Mouse (Mus musculus) spleen, adult 2 months (tissue): ENCODE measurements around the gene Sec22c. TPM values are rescaled to one million over a fixed set of nuclear protein-coding genes. Genes with fewer than 3 reads are reported as not detected.

Experiments used
- DNase-seq, 2 experiments: peaks; one replicate each; pipeline versions ENCODE4 v3.0.0 to v3.0.0-alpha.2; 2012 to 2021; ENCODE audit warnings: low spot score in 2 of 2, low read depth in 1 of 2
- H3K27ac ChIP-seq: fragments of 200-500 bp; 2 replicates; pipeline ENCODE4 v1.5.1; 2012; ENCODE audit warnings: low read length, inconsistent platforms; ENCODE audit not compliant: insufficient read depth
- H3K27me3 ChIP-seq: fragments of 200-500 bp; 2 replicates; pipeline ENCODE4 v1.6.1; 2012; ENCODE audit warnings: mild to moderate bottlenecking, moderate library complexity, low read length, inconsistent platforms; ENCODE audit not compliant: control insufficient read depth, insufficient read depth
- H3K36me3 ChIP-seq: fragments of 200-500 bp; 2 replicates; pipeline ENCODE4 v1.6.1; 2012; ENCODE audit warnings: mild to moderate bottlenecking, low read length, inconsistent platforms; ENCODE audit not compliant: control insufficient read depth, insufficient read depth
- H3K4me1 ChIP-seq: fragments of 200-500 bp; 2 replicates; pipeline ENCODE4 v1.6.1; 2011; ENCODE audit warnings: inconsistent platforms; ENCODE audit not compliant: control insufficient read depth, insufficient read depth, insufficient read length
- H3K4me3 ChIP-seq: fragments of 200-500 bp; 2 replicates; pipeline ENCODE4 v1.5.1; 2011; ENCODE audit warnings: mild to moderate bottlenecking, inconsistent platforms; ENCODE audit not compliant: insufficient read depth, insufficient read length; ENCODE audit errors: extremely low read depth
- CTCF ChIP-seq: fragments of 200-500 bp; IDR thresholded peaks from 2 replicates; pipeline ENCODE4 v1.5.1; 2011; ENCODE audit warnings: mild to moderate bottlenecking, inconsistent platforms; ENCODE audit not compliant: insufficient read depth, insufficient read length, insufficient replicate concordance; ENCODE audit errors: extremely low read depth
- POLR2A ChIP-seq: fragments of 200-500 bp; IDR thresholded peaks from 2 replicates; pipeline ENCODE4 v1.6.1; 2011; ENCODE audit warnings: low read depth, low read length, inconsistent platforms
- WGBS: fragments of 180-500 bp; shearing (Covaris S2); methylation state at CpG from one replicate; pipeline ENCODE4 v1.1.7; 2018; 5-methylcytosine and 5-hydroxymethylcytosine counted together
- polyA plus RNA-seq: library from polyadenylated mRNA; depleted of rRNA; stranded (reverse); fragments of >200 nt; gene quantifications from 2 replicates; pipeline ENCODE4 v1.2.3, GENCODE M21; 2012; rRNA removed

Gene Sec22c
- polyA plus RNA-seq, 1 experiment, result 10.0 TPM

DNA sequence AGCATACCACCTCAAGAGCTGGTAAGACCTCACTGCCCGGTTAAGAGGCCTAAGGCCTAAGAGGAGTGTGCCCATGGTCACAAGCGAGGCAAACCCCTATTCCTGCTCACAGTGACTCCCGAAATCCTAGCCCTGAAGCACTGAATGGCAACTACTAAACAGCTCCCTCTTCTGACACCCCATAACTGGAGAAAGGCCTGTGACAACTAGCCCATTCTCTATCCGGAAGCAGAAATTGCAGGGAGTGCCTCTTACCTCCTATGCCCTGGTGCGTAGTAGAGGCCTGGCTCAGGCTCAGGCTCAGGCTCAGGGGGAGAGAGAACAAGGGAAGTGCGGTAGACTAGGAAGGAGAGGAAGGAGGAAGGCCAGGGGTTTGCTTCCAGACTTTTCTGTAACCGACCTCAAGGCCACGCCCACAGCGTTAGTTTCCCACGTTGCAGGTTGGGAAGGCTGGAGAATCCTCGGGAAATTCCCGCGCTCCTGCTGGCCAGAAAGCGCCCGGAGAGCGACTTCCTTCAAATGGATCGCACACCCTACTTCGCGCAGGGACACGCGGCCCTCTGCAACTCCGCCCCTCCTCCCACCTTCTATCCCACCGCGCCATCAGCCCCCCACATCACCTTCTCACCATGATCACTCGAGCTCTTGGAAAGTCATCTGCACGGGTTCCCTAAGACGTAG is 63.9 kb downstream of the Sec22c start:
- 0 out of 2 replicates have a peak overlapping the region, but pooled peaks have one; percentile 5 for H3K27ac ChIP-seq
- DNase-seq, result no peak
- 16% methylated on average over 27 of the region's 27 CpGs for WGBS

DNA sequence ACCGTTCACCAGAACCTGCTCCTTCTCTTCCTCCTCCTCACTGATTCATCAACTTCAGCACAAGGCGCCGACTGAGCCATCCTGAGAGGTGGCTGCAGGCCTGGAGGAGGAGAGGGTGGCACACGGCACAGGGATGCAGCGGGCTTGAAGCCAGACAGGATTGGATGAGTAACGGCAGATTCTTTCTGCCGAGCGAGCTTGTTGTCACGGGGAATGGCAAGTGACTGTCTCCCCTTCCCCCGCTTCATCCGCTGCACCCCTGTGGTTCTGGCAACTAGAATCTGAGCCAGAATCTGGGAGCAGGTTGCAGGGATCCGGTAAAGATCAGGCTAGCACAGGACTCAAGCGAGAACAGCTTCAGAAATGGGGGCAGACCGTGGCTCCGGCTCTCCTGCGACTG is 65.5 kb downstream of the Sec22c start:
- TF ChIP-seq CTCF, result no peak
- no peak for TF ChIP-seq POLR2A
- 88% methylated on average over 16 of the region's 16 CpGs for WGBS
- peaks cover 13% of the 10 kb centered on the region for H3K27me3 ChIP-seq
- H3K4me3 ChIP-seq, result no peak overlapping the region
- no peaks in the 10 kb centered on the region for H3K36me3 ChIP-seq
- peaks cover 5% of the 10 kb centered on the region for H3K4me1 ChIP-seq
- no peak overlapping the region for H3K27ac ChIP-seq
- no peak for DNase-seq

More for the DNA sequence above, 63.9 kb downstream of the Sec22c start:
- H3K27me3 ChIP-seq, result peaks cover 13% of the 10 kb centered on the region
- H3K4me3 ChIP-seq, result peak overlapping the region; percentile 58; the same call in 1 of the 2 replicates
- H3K4me1 ChIP-seq, result peaks cover 5% of the 10 kb centered on the region
- TF ChIP-seq CTCF, result no peak
- no peak for TF ChIP-seq POLR2A
- H3K36me3 ChIP-seq, result no peaks in the 10 kb centered on the region

DNA sequence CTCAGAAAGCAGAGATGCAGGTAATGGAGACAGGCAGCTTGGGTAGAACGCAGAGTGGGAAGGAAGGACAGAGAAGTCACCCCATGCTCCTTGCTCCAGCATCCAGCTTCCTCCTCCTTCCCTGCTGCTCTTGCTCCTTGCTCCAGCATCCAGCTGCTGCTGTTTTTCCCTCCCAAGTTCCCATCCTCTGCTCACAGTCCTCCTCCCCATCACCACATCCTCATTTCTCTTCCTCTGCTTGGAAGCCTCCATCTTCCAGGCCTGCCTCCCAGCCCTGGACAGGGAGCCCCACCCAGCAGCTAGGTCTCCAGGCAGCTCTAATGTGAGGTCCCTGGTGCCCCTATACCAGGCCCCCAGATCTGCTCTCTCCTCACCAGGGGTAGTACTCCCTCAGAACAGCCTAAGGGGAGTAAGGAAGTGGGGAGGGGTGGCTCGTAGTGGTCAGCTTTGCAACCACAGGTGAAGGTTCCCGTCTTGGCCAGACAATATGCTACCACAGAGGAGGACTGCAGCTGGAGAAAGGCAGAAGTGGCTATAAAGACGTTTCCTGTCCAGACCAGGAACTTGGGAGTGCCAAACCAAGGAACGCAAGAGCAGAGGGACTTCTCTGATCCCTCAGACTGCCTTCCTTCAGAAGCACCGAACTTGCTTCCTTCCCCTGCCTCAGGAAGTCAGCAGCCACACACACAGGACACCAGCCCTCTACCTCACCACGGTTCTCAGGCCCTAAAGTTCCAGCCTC is 69.3 kb downstream of the Sec22c start:
- 23% methylated on average over 7 of the region's 7 CpGs for WGBS
- no peaks in the 10 kb centered on the region for H3K4me1 ChIP-seq
- no peak overlapping the region for H3K27ac ChIP-seq

DNA sequence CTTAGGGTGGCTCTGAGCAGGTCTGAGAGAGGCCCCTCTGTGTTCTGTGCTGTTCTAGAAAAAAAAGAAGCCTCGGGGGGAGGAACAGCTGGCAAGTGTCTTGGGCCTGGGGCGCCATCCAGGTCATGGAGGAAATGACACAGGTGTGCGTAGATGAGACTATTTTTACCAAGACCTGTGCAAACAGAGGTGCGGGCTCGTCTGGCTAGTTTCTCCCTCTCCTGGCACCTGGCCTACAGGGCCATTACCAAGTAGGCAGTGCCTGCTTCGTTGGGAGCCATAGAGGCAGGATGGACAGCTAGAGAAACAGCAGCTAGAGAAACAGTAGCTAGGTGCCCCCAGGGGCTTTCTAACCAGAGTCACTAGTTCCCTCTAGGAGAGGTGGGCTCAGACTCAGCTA is 72.0 kb downstream of the Sec22c start:
- no peak overlapping the region for H3K4me3 ChIP-seq
- WGBS, result 73% methylated on average over 6 of the region's 6 CpGs
- no peak for TF ChIP-seq POLR2A
- no peak for TF ChIP-seq CTCF
- H3K4me1 ChIP-seq, result no peaks in the 10 kb centered on the region
- DNase-seq, result no peak
- no peaks in the 10 kb centered on the region for H3K36me3 ChIP-seq
- no peak overlapping the region for H3K27ac ChIP-seq
- H3K27me3 ChIP-seq, result no peaks in the 10 kb centered on the region

More for the DNA sequence above, 69.3 kb downstream of the Sec22c start:
- DNase-seq, result no peak
- Histone ChIP-seq H3K4me3 (no peak overlapping the region), H3K36me3 (no peaks in the 10 kb centered on the region), H3K27me3 (no peaks in the 10 kb centered on the region)
- no peak for TF ChIP-seq POLR2A

DNA sequence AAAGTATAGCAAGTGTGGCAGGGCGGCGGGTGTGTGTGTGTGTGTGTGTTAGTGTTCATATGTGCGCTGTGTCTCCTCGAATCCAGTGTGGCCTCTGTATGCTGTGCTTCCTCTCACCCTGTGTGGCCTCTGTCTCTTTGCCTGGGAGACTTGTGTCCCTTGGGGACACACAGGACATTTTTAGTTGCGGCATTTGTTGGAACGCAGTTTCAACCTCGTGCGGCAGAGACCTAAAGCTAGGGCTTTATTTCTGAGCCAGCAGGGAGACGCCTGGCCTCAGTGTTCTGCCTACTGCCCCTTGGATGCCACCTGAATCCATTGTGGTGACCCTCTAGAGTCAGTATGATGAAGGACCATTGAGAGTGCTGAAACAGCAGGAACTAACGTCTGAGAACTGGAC is 72.4 kb downstream of the Sec22c start:
- H3K4me3 ChIP-seq, result no peak overlapping the region
- no peaks in the 10 kb centered on the region for H3K27me3 ChIP-seq
- no peak for DNase-seq
- 87% methylated on average over 10 of the region's 10 CpGs for WGBS
- TF ChIP-seq POLR2A, result no peak
- no peak for TF ChIP-seq CTCF
- H3K36me3 ChIP-seq, result no peaks in the 10 kb centered on the region
- no peaks in the 10 kb centered on the region for H3K4me1 ChIP-seq
- no peak overlapping the region for H3K27ac ChIP-seq

DNA sequence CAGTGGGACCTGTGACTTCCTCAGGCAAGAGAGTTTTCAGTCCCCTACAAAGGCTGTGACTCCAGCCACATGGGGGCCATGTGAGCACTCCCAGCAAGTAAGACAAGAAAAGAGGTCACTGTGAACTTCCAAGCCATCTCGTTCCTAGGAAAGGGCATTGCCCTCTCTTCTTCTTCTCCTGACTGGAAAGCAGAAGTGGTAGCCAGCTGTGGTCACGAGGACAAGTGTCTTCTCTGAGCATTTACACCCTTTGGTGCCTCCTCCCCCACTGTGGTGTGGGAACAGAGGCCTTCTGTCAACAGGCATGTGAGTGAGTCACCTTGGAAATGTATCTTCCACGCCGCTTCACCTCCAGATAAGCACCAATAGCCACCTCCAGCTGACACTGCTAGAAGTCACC is 73.3 kb downstream of the Sec22c start:
- no peak overlapping the region for H3K4me3 ChIP-seq
- no peak for DNase-seq
- no peak for TF ChIP-seq POLR2A
- TF ChIP-seq CTCF, result no peak
- no peak overlapping the region for H3K27ac ChIP-seq
- H3K27me3 ChIP-seq, result no peaks in the 10 kb centered on the region
- H3K4me1 ChIP-seq, result no peaks in the 10 kb centered on the region
- no peaks in the 10 kb centered on the region for H3K36me3 ChIP-seq
- 13% methylated on average over 4 of the region's 4 CpGs for WGBS

DNA sequence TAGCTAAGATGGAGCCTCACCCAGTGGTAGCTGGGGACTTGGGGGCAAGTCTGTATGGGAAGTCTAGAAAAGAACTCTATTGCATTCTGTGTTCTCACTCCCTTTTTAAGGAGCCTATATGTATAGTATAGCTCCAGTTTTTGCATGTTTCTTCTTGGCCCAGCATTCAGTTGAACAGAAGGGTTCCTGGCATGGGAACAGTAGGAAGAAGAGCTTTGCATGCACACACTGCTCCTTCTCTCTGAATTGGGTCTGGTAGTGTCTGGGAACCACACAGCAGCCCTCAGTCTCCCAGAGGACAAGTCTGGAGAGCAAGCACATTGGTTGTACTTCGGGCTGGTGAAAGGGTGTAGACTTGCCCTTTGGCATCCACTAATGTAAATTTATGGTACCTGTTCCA is 74.7 kb downstream of the Sec22c start:
- H3K27me3 ChIP-seq, result no peaks in the 10 kb centered on the region
- H3K4me1 ChIP-seq, result no peaks in the 10 kb centered on the region
- no peak for DNase-seq
- H3K4me3 ChIP-seq, result no peak overlapping the region
- no peaks in the 10 kb centered on the region for H3K36me3 ChIP-seq
- TF ChIP-seq CTCF (no peak), POLR2A (no peak)
- 86% methylated on average over 1 of the region's 1 CpGs for WGBS
- no peak overlapping the region for H3K27ac ChIP-seq

Other genes with a start within 250 kb of the Sec22c start
- not detected in 2 replicates for gene Cck, start 209.8 kb downstream of the Sec22c start, polyA plus RNA-seq
- 0.11 TPM in 1 of 2 replicates, not detected in the other for gene Lyzl4, start 63.4 kb downstream of the Sec22c start, polyA plus RNA-seq
- gene Vipr1, start 62.8 kb downstream of the Sec22c start, polyA plus RNA-seq, result 7.2 and 8.0 TPM in 2 replicates
- 5.8 and 10.4 TPM in 2 replicates for gene Ss18l2, start 4.8 kb upstream of the Sec22c start, polyA plus RNA-seq
- gene Nktr, start 13.7 kb upstream of the Sec22c start, polyA plus RNA-seq, result 36.6 and 38.7 TPM in 2 replicates
- gene Zfp651, start 53.8 kb upstream of the Sec22c start, polyA plus RNA-seq, result 3.7 and 4.7 TPM in 2 replicates
- gene Klhl40, start 72.1 kb upstream of the Sec22c start, polyA plus RNA-seq, result not detected in 2 replicates
- 0.19 TPM in 1 of 2 replicates, not detected in the other for gene Hhatl, start 87.0 kb upstream of the Sec22c start, polyA plus RNA-seq
- gene Ccdc13, start 134.0 kb upstream of the Sec22c start, polyA plus RNA-seq, result not detected in 2 replicates
- 3.4 and 4.1 TPM in 2 replicates for gene Higd1a, start 152.9 kb upstream of the Sec22c start, polyA plus RNA-seq
- 15.9 and 16.7 TPM in 2 replicates for gene Ackr2, start 192.9 kb upstream of the Sec22c start, polyA plus RNA-seq
- gene Cyp8b1, start 210.8 kb upstream of the Sec22c start, polyA plus RNA-seq, result 0.12 and 0.25 TPM in 2 replicates
- 0.28 and 0.31 TPM in 2 replicates for gene Fam198a, start 245.5 kb upstream of the Sec22c start, polyA plus RNA-seq